Mouse (Mus musculus) v-Abl transformed pro-B cells (cell line): Measurements from ENCODE around the gene Lipc.
"Not testable (repeated sequence)": the region's sequence is repeated elsewhere in the genome, so short reads cannot be mapped to it uniquely, and the experiment has no call there.

Experiments
- in situ Hi-C, 2 experiments: fragments of 400-800 bp; cut with MboI; formaldehyde crosslinking; loops; one replicate each; pipeline ENCODE4 v1.15.1; 2025; ENCODE audit not compliant: unreplicated experiment in 2 of 2

Gene Lipc

GRCm38 (mm10) chr9:70875059-70875458, 77.0 kb downstream of the Lipc start:
- in situ Hi-C loops: no loop called here

GRCm38 (mm10) chr9:70872675-70873074, 79.4 kb downstream of the Lipc start:
- in situ Hi-C loops: no loop called here

GRCm38 (mm10) chr9:70870326-70870725, 81.7 kb downstream of the Lipc start:
- in situ Hi-C loops: no loop called here

GRCm38 (mm10) chr9:70869169-70869873, 82.7 kb downstream of the Lipc start:
- in situ Hi-C loops: no loop called here

GRCm38 (mm10) chr9:70867381-70867780, 84.6 kb downstream of the Lipc start:
- in situ Hi-C loops: no loop called here

GRCm38 (mm10) chr9:70864039-70864438, 88.0 kb downstream of the Lipc start:
- in situ Hi-C loops: no loop called here

- in situ Hi-C loops: no loop called here
Measured at GRCm38 (mm10) chr9:70863299-70863698, 88.7 kb downstream of the Lipc start.

- in situ Hi-C loops: no loop called here
Measured at GRCm38 (mm10) chr9:70859233-70859632, 92.8 kb downstream of the Lipc start.

GRCm38 (mm10) chr9:70855868-70856267, 96.2 kb downstream of the Lipc start:
- in situ Hi-C loops: no loop called here

- in situ Hi-C loops: no loop called here
Measured at GRCm38 (mm10) chr9:70854950-70855349, 97.1 kb downstream of the Lipc start.

- in situ Hi-C loops: not testable (repeated sequence)
Measured at GRCm38 (mm10) chr9:70853081-70853480, 98.9 kb downstream of the Lipc start.

- in situ Hi-C loops: no loop called here
Measured at GRCm38 (mm10) chr9:70851533-70851932, 100.5 kb downstream of the Lipc start.

GRCm38 (mm10) chr9:70848135-70848770, 103.8 kb downstream of the Lipc start:
- in situ Hi-C loops: no loop called here

GRCm38 (mm10) chr9:70847627-70848051, 104.4 kb downstream of the Lipc start:
- in situ Hi-C loops: no loop called here

- in situ Hi-C loops: no loop called here
Measured at GRCm38 (mm10) chr9:70843270-70843669, 108.8 kb downstream of the Lipc start.

- in situ Hi-C loops: no loop called here
Measured at GRCm38 (mm10) chr9:70842300-70842941, 109.6 kb downstream of the Lipc start.

- in situ Hi-C loops: no loop called here
Measured at GRCm38 (mm10) chr9:70841426-70842215, 110.4 kb downstream of the Lipc start.

GRCm38 (mm10) chr9:70840861-70841341, 111.1 kb downstream of the Lipc start:
- in situ Hi-C loops: no loop called here

- in situ Hi-C loops: loop anchor here in 1 of 2 experiments (10.0 kb wide), 4 partner anchors 86 to 226 kb away; partner anchors contain the start of gene Adam10
Measured at GRCm38 (mm10) chr9:70838132-70838911, 113.7 kb downstream of the Lipc start.

GRCm38 (mm10) chr9:70834730-70835154, 117.3 kb downstream of the Lipc start:
- in situ Hi-C loops: loop anchor here (5.0 to 10.0 kb wide), 8 partner anchors 58 to 238 kb away; partner anchors contain the start of gene Adam10 (in 1 of the 2)
